Mouse (Mus musculus) urinary bladder, postnatal 10 days (tissue): ENCODE results near the gene Kif20b.

ENCODE experiments used
- DNase-seq: peaks from one replicate; pipeline ENCODE4 v3.0.0; 2022; ENCODE audit warnings: low spot score

Gene Kif20b

GRCm38 (mm10) chr19:34921652-34922602 is at the start of gene Kif20b:
Gene Kif20b (plus strand): TSS chr19:34922361.
- peak; percentile 47 for DNase-seq

GRCm38 (mm10) chr19:34876676-34877075 is 45.5 kb upstream of the Kif20b start:
- no peak for DNase-seq

GRCm38 (mm10) chr19:34877898-34878602 is 44.1 kb upstream of the Kif20b start:
- DNase-seq, result peak; percentile 26

- peak; percentile 15 for DNase-seq
Observed at GRCm38 (mm10) chr19:34878603-34879541, 43.3 kb upstream of the Kif20b start, which contains the start of gene Pank1. Gene Pank1 (minus strand): TSS chr19:34879455.

- DNase-seq, result no peak
Observed at GRCm38 (mm10) chr19:34879624-34880023, 42.5 kb upstream of the Kif20b start.

GRCm38 (mm10) chr19:34881160-34881559 is 41.0 kb upstream of the Kif20b start:
- no peak for DNase-seq

GRCm38 (mm10) chr19:34882443-34882842 is 39.7 kb upstream of the Kif20b start:
- no peak for DNase-seq

- DNase-seq, result no peak
Observed at GRCm38 (mm10) chr19:34883526-34884224, 38.5 kb upstream of the Kif20b start.

- no peak for DNase-seq
Observed at GRCm38 (mm10) chr19:34886324-34886723, 35.8 kb upstream of the Kif20b start.

GRCm38 (mm10) chr19:34890981-34891380 is 31.2 kb upstream of the Kif20b start:
- no peak for DNase-seq

GRCm38 (mm10) chr19:34891590-34891989 is 30.6 kb upstream of the Kif20b start:
- no peak for DNase-seq

- DNase-seq, result no peak
Observed at GRCm38 (mm10) chr19:34895082-34895481, 27.1 kb upstream of the Kif20b start.

- DNase-seq, result no peak
Observed at GRCm38 (mm10) chr19:34897082-34897965, 24.8 kb upstream of the Kif20b start.

GRCm38 (mm10) chr19:34898941-34899340 is 23.2 kb upstream of the Kif20b start:
- DNase-seq, result no peak

- no peak for DNase-seq
Observed at GRCm38 (mm10) chr19:34901266-34901665, 20.9 kb upstream of the Kif20b start.

- DNase-seq, result no peak
Observed at GRCm38 (mm10) chr19:34901735-34902134, 20.4 kb upstream of the Kif20b start.

- no peak for DNase-seq
Observed at GRCm38 (mm10) chr19:34904032-34904431, 18.1 kb upstream of the Kif20b start.

- DNase-seq, result no peak
Observed at GRCm38 (mm10) chr19:34905424-34905823, 16.7 kb upstream of the Kif20b start.

GRCm38 (mm10) chr19:34906772-34907171 is 15.4 kb upstream of the Kif20b start:
- DNase-seq, result no peak

GRCm38 (mm10) chr19:34912366-34912765 is 9.8 kb upstream of the Kif20b start:
- DNase-seq, result no peak
